Mouse (Mus musculus): ENCODE data around the gene Nxf1. TPM values are rescaled to one million over a fixed set of nuclear protein-coding genes. Genes with fewer than 3 reads are reported as not detected.

Gene Nxf1
- polyA plus RNA-seq, 2 experiments: 168 to 263 TPM

DNA sequence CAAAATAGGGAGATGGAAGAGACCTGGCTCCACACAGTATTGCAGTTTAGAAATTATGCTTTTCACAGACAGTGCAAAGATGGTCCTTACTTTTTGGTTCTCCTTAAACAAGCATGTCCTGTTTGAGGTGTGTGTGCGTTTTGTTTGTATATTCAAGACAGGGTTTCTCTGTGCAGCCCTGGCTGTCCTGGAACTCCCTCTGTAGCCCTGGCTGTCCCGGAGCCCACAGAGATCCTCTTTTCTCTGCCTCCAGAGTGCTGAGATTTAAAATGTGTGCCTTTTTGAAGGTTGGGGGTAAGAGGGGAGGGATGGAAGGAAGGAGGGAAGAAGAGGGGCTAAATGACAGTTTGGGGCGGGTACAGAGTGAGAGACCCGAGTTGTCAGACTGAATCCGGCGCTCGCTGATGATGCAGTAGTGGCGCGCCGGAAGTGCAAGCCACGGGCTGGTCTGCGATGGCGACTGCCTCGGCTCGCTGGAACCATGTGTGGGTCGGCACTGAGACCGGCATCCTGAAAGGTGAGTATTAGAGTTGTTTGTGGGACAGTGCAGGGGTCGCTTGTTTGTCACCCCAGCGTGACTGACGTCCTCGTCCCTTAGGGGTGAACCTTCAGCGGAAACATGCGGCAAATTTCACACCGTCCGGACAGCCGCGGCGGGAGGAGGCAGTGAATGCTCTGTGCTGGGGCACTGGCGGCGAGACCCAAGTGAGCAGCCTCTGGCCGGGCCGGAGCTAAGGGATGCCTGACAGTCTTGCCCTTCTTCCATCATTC is 21.3 kb upstream of the Nxf1 start, which contains the start of gene Wdr74:
Gene Wdr74 (plus strand): TSS at position 439 of the 771 bp plus-strand sequence.
- H3K36me3 ChIP-seq (ENCODE audit: control insufficient read depth, insufficient read depth, low read length): peaks cover 31% of the 10 kb centered on the region
- DNase-seq (ENCODE audit: low spot score): peak; percentile 95
- WGBS: under 1% methylated on average over 29 of the region's 32 CpGs

DNA sequence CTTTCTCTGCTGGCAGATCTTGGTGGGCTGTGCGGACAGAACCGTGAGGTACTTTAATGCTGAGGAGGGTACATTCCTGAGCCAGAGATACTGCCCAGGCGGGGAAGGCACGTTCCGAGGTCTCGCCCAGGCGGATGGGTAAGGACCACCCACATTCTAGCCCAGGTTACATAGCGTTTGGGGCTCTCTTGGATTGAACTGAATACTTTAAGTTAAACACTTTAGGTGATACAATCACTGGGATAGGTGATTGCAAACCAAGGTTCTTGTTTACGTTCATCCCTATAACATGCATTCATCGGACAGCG is 20.8 kb upstream of the Nxf1 start:
- ATAC-seq (ENCODE audit: low FRiP score, low read depth) (no peak), DNase-seq (ENCODE audit: low spot score) (no peak)
- peak overlapping the region; percentile 74 for H3K9ac ChIP-seq (ENCODE audit: low read depth, low read length, severe bottlenecking)
- under 1% methylated on average over 11 of the region's 11 CpGs for WGBS
- H3K4me3 ChIP-seq (replicated peaks; ENCODE audit: low read length): peak overlapping the region; percentile 70
- peaks cover 34% of the 10 kb centered on the region for H3K36me3 ChIP-seq (ENCODE audit: control insufficient read depth, insufficient read depth, low read length)
- H3K4me1 ChIP-seq (ENCODE audit: control insufficient read depth, insufficient read depth, low read length): peaks cover 12% of the 10 kb centered on the region
- H3K27ac ChIP-seq (replicated peaks; ENCODE audit: low read depth, low read length): no peak overlapping the region; the same call in 1 of the 2 replicates
- H3K4me2 ChIP-seq (replicated peaks; ENCODE audit: low read depth, low read length, severe bottlenecking): peak overlapping the region; percentile 84
- H3K27me3 ChIP-seq (ENCODE audit: control insufficient read depth, insufficient read depth, low read length): no peaks in the 10 kb centered on the region
- TF ChIP-seq POLR2A (IDR thresholded peaks at IDR 0.05; ENCODE audit: borderline replicate concordance, extremely low read depth, insufficient read depth, insufficient read length): no peak
- no peaks in the 10 kb centered on the region for H3K9me3 ChIP-seq (ENCODE audit: control insufficient read depth, low read length)

More for the DNA sequence above, 21.3 kb upstream of the Nxf1 start, which contains the start of gene Wdr74:
- no peaks in the 10 kb centered on the region for H3K27me3 ChIP-seq (ENCODE audit: control insufficient read depth, insufficient read depth, low read length)
- peak within 1 kb of the TSS; percentile 74 for H3K9ac ChIP-seq (ENCODE audit: low read depth, low read length, severe bottlenecking)
- no peak within 1 kb of the TSS; the same call in 1 of the 2 replicates for H3K27ac ChIP-seq (replicated peaks; ENCODE audit: low read depth, low read length)
- peak within 1 kb of the TSS; percentile 84 for H3K4me2 ChIP-seq (replicated peaks; ENCODE audit: low read depth, low read length, severe bottlenecking)
- H3K9me3 ChIP-seq (ENCODE audit: control insufficient read depth, low read length): no peaks in the 10 kb centered on the region
- H3K4me1 ChIP-seq (ENCODE audit: control insufficient read depth, insufficient read depth, low read length): peaks cover 8% of the 10 kb centered on the region; the same call in 1 of the 2 replicates
- peak within 1 kb of the TSS; percentile 70 for H3K4me3 ChIP-seq (replicated peaks; ENCODE audit: low read length)
- peak; percentile 82; the same call in 1 of the 2 replicates for TF ChIP-seq POLR2A (IDR thresholded peaks at IDR 0.05; ENCODE audit: borderline replicate concordance, extremely low read depth, insufficient read depth, insufficient read length)
- ATAC-seq (ENCODE audit: low FRiP score, low read depth): peak; percentile 95

DNA sequence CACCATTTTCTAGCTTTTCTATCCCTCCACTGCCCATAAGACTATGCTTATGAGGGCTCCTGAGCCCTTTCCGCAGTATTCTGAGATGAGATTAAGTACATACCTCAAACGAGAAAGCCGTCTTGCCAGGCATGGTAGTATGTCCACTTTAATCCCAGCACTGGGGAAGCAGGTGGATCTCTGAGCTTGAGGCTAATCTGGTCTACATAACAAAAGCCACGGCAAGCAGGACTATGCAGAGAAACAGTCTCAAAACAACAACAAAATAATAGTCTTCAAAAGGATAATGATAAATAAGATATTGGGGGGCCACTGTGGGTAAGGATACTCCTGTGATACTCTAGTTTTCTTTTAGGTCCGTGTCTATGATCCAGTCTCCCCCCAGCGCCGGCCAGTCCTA is 18.0 kb upstream of the Nxf1 start:
- no peak for TF ChIP-seq POLR2A (IDR thresholded peaks at IDR 0.05; ENCODE audit: borderline replicate concordance, extremely low read depth, insufficient read depth, insufficient read length)
- 93% methylated on average over 7 of the region's 7 CpGs for WGBS
- Histone ChIP-seq H3K4me1 (ENCODE audit: control insufficient read depth, insufficient read depth, low read length) (peaks cover 23% of the 10 kb centered on the region), H3K4me3 (replicated peaks; ENCODE audit: low read length) (no peak overlapping the region), H3K27me3 (ENCODE audit: control insufficient read depth, insufficient read depth, low read length) (no peaks in the 10 kb centered on the region), H3K36me3 (ENCODE audit: control insufficient read depth, insufficient read depth, low read length) (peaks cover 48% of the 10 kb centered on the region), H3K27ac (replicated peaks; ENCODE audit: low read depth, low read length) (no peak overlapping the region), H3K9me3 (ENCODE audit: control insufficient read depth, low read length) (no peaks in the 10 kb centered on the region), H3K4me2 (replicated peaks; ENCODE audit: low read depth, low read length, severe bottlenecking) (no peak overlapping the region), H3K9ac (ENCODE audit: low read depth, low read length, severe bottlenecking) (no peak overlapping the region)
- ATAC-seq (ENCODE audit: low FRiP score, low read depth) (no peak), DNase-seq (ENCODE audit: low spot score) (no peak)

DNA sequence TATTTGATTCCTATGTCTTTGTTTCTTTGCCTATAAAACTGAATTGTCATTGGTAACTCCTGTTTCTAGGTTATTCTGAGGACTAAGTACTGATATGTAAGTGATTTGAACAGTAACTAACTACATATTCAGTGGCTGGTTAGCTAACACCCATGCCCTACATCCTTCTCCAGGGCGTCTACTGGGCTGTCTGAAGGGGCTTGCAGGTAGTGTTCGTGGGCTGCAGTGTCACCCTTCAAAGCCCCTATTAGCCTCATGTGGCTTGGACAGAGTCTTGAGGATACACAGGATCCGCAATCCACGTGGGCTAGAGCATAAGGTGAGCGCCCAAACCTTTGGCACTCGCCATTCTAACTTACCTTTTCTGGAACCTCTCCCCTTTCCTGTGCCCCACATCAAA is 17.2 kb upstream of the Nxf1 start:
- Histone ChIP-seq H3K9me3 (ENCODE audit: control insufficient read depth, low read length) (no peaks in the 10 kb centered on the region), H3K4me1 (ENCODE audit: control insufficient read depth, insufficient read depth, low read length) (peaks cover 23% of the 10 kb centered on the region), H3K4me3 (replicated peaks; ENCODE audit: low read length) (no peak overlapping the region), H3K4me2 (replicated peaks; ENCODE audit: low read depth, low read length, severe bottlenecking) (no peak overlapping the region), H3K27me3 (ENCODE audit: control insufficient read depth, insufficient read depth, low read length) (no peaks in the 10 kb centered on the region), H3K9ac (ENCODE audit: low read depth, low read length, severe bottlenecking) (no peak overlapping the region), H3K36me3 (ENCODE audit: control insufficient read depth, insufficient read depth, low read length) (peaks cover 55% of the 10 kb centered on the region), H3K27ac (replicated peaks; ENCODE audit: low read depth, low read length) (no peak overlapping the region)
- ATAC-seq (ENCODE audit: low FRiP score, low read depth): no peak
- no peak for DNase-seq (ENCODE audit: low spot score)
- WGBS: 95% methylated on average over 6 of the region's 6 CpGs
- no peak for TF ChIP-seq POLR2A (IDR thresholded peaks at IDR 0.05; ENCODE audit: borderline replicate concordance, extremely low read depth, insufficient read depth, insufficient read length)

DNA sequence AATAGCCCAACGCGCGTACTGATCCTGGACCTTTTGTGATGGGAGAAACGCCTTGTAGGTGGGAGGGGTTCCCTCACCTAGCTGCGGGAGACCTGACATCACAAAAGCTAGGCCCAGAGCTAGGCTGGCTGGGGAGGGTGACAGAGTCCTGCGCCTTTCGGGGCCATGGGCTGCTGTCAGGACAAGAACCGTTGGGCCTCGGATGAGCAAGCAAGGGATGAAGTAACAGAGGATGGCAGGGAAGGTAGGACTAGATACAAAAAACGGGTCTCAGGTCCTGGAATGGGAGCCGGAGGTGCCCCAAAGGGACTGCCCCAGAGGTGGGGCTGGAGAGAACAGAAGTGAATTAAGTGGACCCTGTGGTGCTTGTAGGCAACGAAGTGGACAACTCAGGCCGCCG is 16.3 kb upstream of the Nxf1 start, which contains the start of gene 1700092M07Rik:
Gene 1700092M07Rik (plus strand): TSS at position 116 of the 400 bp plus-strand sequence.
- H3K27ac ChIP-seq (replicated peaks; ENCODE audit: low read depth, low read length): peak within 1 kb of the TSS; percentile 97
- no peak for DNase-seq (ENCODE audit: low spot score)
- H3K9me3 ChIP-seq (ENCODE audit: control insufficient read depth, low read length): no peaks in the 10 kb centered on the region
- H3K4me3 ChIP-seq (replicated peaks; ENCODE audit: low read length): peak within 1 kb of the TSS; percentile 96
- WGBS: 64% methylated on average over 14 of the region's 14 CpGs
- no peak for TF ChIP-seq POLR2A (IDR thresholded peaks at IDR 0.05; ENCODE audit: borderline replicate concordance, extremely low read depth, insufficient read depth, insufficient read length)
- no peaks in the 10 kb centered on the region for H3K27me3 ChIP-seq (ENCODE audit: control insufficient read depth, insufficient read depth, low read length)
- peaks cover 65% of the 10 kb centered on the region for H3K36me3 ChIP-seq (ENCODE audit: control insufficient read depth, insufficient read depth, low read length)
- ATAC-seq (ENCODE audit: low FRiP score, low read depth): no peak
- peak within 1 kb of the TSS; percentile 88 for H3K9ac ChIP-seq (ENCODE audit: low read depth, low read length, severe bottlenecking)
- peak within 1 kb of the TSS; percentile 61 for H3K4me2 ChIP-seq (replicated peaks; ENCODE audit: low read depth, low read length, severe bottlenecking)
- peaks cover 19% of the 10 kb centered on the region for H3K4me1 ChIP-seq (ENCODE audit: control insufficient read depth, insufficient read depth, low read length)
